Mouse (Mus musculus): ENCODE results near the gene Exosc5.

DNA sequence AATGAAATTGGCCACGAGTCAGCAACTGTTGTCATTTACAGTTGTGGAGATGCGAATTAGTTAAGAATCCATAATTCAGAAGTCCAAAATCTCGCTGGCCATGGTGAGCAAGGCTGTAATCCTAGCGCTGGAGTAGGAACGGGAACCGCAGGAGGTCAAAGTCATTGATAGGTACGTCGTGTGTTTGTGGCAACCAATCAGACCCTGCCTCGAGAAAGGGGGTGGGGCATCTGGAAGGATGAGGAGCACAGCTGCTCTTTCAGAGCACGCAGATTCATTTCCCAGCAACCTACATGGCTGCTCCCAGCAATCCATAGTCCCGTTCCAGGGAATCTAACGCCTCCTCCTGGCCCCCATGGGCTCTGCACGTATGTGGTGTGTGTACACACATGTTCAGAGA lies 40.9 kb downstream of the Exosc5 start:
- TF ChIP-seq CTCF (IDR thresholded peaks at IDR 0.05; ENCODE audit: low read depth) (no peak), EP300 (IDR thresholded peaks at IDR 0.05; ENCODE audit: low read depth) (no peak)

All from liver, postnatal 0 days (tissue).